Mouse (Mus musculus): ENCODE results near the gene Gm10944.
A peak's percentile ranks its signal among the peaks of the same experiment; 100 is the strongest.

The Gm10944 gene

GRCm38 (mm10) chr10:10681048-10681447, at the start of gene Gm10944:
Gene Gm10944, plus strand, starts transcription at chr10:10681348.
- DNase-seq (ENCODE audit: low spot score), result no peak

GRCm38 (mm10) chr10:10655991-10656390, 25.2 kb upstream of the Gm10944 start:
- DNase-seq (ENCODE audit: low spot score), result no peak

- DNase-seq (ENCODE audit: low spot score), result no peak
Measured at GRCm38 (mm10) chr10:10656621-10657020, 24.5 kb upstream of the Gm10944 start.

GRCm38 (mm10) chr10:10659161-10659560, 22.0 kb upstream of the Gm10944 start:
- DNase-seq (ENCODE audit: low spot score), result no peak

- no peak for DNase-seq (ENCODE audit: low spot score)
Measured at GRCm38 (mm10) chr10:10659976-10660375, 21.2 kb upstream of the Gm10944 start.

GRCm38 (mm10) chr10:10688907-10689667, 7.9 kb downstream of the Gm10944 start:
- peak; percentile 41 for DNase-seq (ENCODE audit: low spot score)

GRCm38 (mm10) chr10:10689668-10690223, 8.6 kb downstream of the Gm10944 start:
- DNase-seq (ENCODE audit: low spot score), result no peak

- no peak for DNase-seq (ENCODE audit: low spot score)
Measured at GRCm38 (mm10) chr10:10697497-10697896, 16.3 kb downstream of the Gm10944 start.

- DNase-seq (ENCODE audit: low spot score), result no peak
Measured at GRCm38 (mm10) chr10:10700903-10701302, 19.8 kb downstream of the Gm10944 start.

- no peak for DNase-seq (ENCODE audit: low spot score)
Measured at GRCm38 (mm10) chr10:10701326-10701725, 20.2 kb downstream of the Gm10944 start.

GRCm38 (mm10) chr10:10708031-10708430, 26.9 kb downstream of the Gm10944 start:
- no peak for DNase-seq (ENCODE audit: low spot score)

- DNase-seq (ENCODE audit: low spot score), result no peak
Measured at GRCm38 (mm10) chr10:10710359-10710758, 29.2 kb downstream of the Gm10944 start.

- no peak for DNase-seq (ENCODE audit: low spot score)
Measured at GRCm38 (mm10) chr10:10710837-10711236, 29.7 kb downstream of the Gm10944 start.

GRCm38 (mm10) chr10:10726501-10726900, 45.4 kb downstream of the Gm10944 start:
- DNase-seq (ENCODE audit: low spot score), result no peak

All from testis, postnatal 10 days (tissue).